Mouse (Mus musculus) heart, adult 2 months (tissue): ENCODE results near the gene Sh3bp4.

Source experiments
- CTCF ChIP-seq: fragments of 200-600 bp; IDR thresholded peaks from 2 replicates; pipeline ENCODE4 v1.8.1; 2022; ENCODE audit warnings: antibody characterized with exemption, mild to moderate bottlenecking, moderate library complexity
- POLR2A ChIP-seq: fragments of 200-500 bp; IDR thresholded peaks from 2 replicates; pipeline ENCODE4 v1.6.1; 2011; ENCODE audit warnings: mild to moderate bottlenecking, low read depth, low read length, control low read depth; ENCODE audit not compliant: insufficient read depth

DNA sequence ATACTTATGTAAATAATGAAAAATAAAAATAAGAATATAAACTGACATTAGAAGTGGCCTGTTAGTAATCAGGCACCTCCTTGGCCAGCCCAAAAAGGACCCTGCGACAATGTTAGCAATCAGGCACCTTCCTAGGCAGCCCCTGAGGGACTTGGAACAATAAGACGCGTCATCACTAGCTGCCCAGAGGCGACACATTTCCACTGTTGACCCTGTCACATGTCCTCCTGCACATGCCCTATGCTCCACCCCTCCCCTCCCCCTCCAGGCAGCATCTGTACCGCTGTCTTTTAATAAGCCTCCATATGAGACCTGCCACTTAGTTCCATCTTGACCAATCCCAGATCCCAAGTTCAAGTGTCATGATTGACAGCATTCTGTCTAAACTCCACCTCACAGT is 119.0 kb downstream of the Sh3bp4 start:
- TF ChIP-seq POLR2A (no peak), CTCF (no peak)
